Mouse (Mus musculus) stomach, embryonic 16.5 days (tissue): ENCODE results near the gene Ankrd13a. TPM values are rescaled to one million over a fixed set of nuclear protein-coding genes. Genes with fewer than 3 reads are reported as not detected.

ENCODE experiments used
- ATAC-seq: fragments of 200-750 bp; cut with Nextera tagmentation; 2 replicates; pipeline ENCODE4 v1.8.0; 2017; ENCODE audit warnings: moderate number of reproducible peaks, moderate TSS enrichment; ENCODE audit not compliant: insufficient read depth, low FRiP score
- H3K27ac ChIP-seq: fragments of 300-500 bp; sonication (generic); 2 replicates; pipeline ENCODE4 v1.5.1; 2014; ENCODE audit warnings: low read length
- H3K27me3 ChIP-seq: fragments of 300-500 bp; sonication (generic); 2 replicates; pipeline ENCODE4 v1.6.1; 2014; ENCODE audit warnings: low read length, control low read depth, mixed read lengths; ENCODE audit not compliant: control insufficient read depth, insufficient read depth
- H3K36me3 ChIP-seq: fragments of 300-500 bp; sonication (generic); 2 replicates; pipeline ENCODE4 v1.6.1; 2014; ENCODE audit warnings: low read length; ENCODE audit not compliant: control insufficient read depth, insufficient read depth
- H3K4me1 ChIP-seq: fragments of 300-500 bp; sonication (generic); 2 replicates; pipeline ENCODE4 v1.6.1; 2014; ENCODE audit warnings: low read length, control low read depth, mixed read lengths; ENCODE audit not compliant: control insufficient read depth, insufficient read depth
- H3K4me2 ChIP-seq: fragments of 300-500 bp; sonication (generic); 2 replicates; pipeline ENCODE4 v1.6.1; 2014; ENCODE audit warnings: low read depth, low read length, mixed read lengths
- H3K4me3 ChIP-seq: fragments of 300-500 bp; sonication (generic); replicated peaks from 2 replicates; pipeline ENCODE4 v1.5.1; 2014; ENCODE audit warnings: mild to moderate bottlenecking, low read length
- H3K9ac ChIP-seq: fragments of 300-500 bp; sonication (generic); 2 replicates; pipeline ENCODE4 v1.6.1; 2014; ENCODE audit warnings: low read length
- H3K9me3 ChIP-seq: fragments of 300-500 bp; sonication (generic); replicated peaks from 2 replicates; pipeline ENCODE4 v1.6.1; 2016; ENCODE audit warnings: low read length, control low read depth; ENCODE audit not compliant: control insufficient read depth
- WGBS: fragments of 180-500 bp; shearing (Covaris S2); extraction: QIAGEN DNeasy Blood & Tissue Kit; methylation state at CpG from one replicate; pipeline ENCODE4 v1.1.7; 2014; 5-methylcytosine and 5-hydroxymethylcytosine counted together
- polyA plus RNA-seq: library from polyadenylated mRNA; unstranded; fragments of >200 nt; fragmentation: Nextera tagmentation; extraction: Ambion mirVana; gene quantifications from 2 replicates; pipeline ENCODE4 v1.2.1, GENCODE M21; 2015

Gene Ankrd13a
- polyA plus RNA-seq = 12.7 and 13.1 TPM in 2 replicates

DNA sequence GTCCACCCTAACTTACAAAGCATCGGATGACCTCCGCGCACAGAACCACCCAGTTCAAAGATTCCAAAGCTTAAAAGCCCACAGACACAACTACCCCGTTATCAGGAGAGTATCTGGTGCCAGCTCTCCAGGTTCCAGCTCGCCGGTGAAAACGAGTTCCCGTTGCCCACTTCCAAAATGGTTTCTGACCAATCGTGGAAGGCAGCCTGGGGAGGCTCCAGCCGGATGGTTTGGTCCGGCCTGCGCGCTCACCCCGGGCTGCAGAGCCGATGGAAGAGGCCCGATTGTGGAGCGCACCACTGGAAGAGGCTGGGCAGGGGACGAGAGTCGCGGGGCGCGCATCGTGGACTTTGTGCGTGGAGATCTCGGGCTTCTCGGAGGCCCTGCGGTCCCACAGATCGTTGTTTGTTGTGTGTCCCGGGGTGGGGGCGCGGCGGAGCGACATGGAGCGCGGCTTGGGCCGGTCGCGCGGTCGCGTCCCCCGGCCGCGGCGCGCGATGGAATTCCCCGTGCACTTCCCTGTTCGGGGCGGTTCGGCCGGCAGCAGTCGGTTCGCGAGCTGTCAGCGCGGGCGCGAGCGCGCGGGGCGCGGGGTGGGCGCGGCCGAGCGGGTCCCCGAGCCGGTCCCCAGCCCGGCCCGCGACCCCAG is at the start of gene Ankrd13a:
Gene Ankrd13a, plus strand, starts transcription at position 275 of the 649 bp plus-strand sequence.
- Histone ChIP-seq H3K4me3 (peak within 1 kb of the TSS; percentile 99), H3K4me1 (peaks cover 19% of the 10 kb centered on the region), H3K27ac (peak within 1 kb of the TSS; percentile 91), H3K36me3 (no peaks in the 10 kb centered on the region), H3K9ac (peak within 1 kb of the TSS; percentile 96), H3K9me3 (no peaks in the 10 kb centered on the region), H3K27me3 (no peaks in the 10 kb centered on the region), H3K4me2 (peak within 1 kb of the TSS; percentile 96)
- peak; percentile 88 for ATAC-seq
- WGBS = under 1% methylated on average over 66 of the region's 73 CpGs

DNA sequence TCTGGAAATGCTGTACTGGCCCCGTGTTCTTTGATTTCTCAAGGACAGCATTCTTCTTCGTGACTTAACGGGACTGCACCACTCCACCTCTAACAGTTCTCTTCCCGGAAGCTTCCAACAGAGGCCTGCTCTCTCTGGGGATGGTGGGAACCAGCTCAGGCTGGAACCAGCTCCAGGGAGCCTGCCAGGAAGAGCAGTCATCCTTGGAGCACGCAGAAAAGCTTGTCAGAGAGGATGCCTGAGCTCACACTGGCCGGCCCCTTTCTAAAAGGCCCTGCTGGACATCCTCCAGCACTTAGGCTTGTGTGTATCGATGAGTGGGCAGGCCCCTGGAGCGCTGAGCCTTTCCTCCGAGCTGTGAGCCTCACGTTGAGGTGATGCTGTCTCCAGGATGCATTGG is 46.3 kb upstream of the Ankrd13a start:
- no peak for ATAC-seq
- Histone ChIP-seq H3K9me3 (no peaks in the 10 kb centered on the region), H3K27me3 (no peaks in the 10 kb centered on the region), H3K4me1 (no peaks in the 10 kb centered on the region), H3K27ac (no peak overlapping the region), H3K4me2 (no peak overlapping the region), H3K4me3 (no peak overlapping the region), H3K36me3 (peaks cover 26% of the 10 kb centered on the region), H3K9ac (no peak overlapping the region)
- WGBS = 86% methylated on average over 10 of the region's 10 CpGs

DNA sequence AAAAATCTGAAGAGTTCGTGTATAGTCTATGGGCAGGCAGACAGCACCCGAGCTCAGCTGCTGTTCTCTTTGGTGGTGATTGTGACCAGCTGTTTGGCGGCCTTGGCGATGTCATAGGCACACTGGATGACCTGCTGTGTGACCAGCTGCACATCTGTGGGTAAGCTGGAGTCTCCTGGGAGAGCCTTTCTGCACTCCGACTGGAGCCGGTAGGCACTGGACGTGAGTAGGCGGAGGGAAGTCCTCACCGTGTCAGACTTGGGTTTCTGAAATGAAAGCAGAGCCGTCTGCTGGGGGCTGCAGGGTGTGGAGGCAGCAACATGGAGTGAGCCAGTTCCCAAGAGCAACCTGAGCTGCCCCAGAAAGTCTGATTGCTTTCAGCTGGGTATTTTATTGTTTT is 44.3 kb upstream of the Ankrd13a start:
- Histone ChIP-seq H3K9me3 (no peaks in the 10 kb centered on the region), H3K4me2 (no peak overlapping the region), H3K4me3 (no peak overlapping the region), H3K9ac (no peak overlapping the region), H3K27me3 (no peaks in the 10 kb centered on the region), H3K36me3 (peaks cover 26% of the 10 kb centered on the region), H3K4me1 (no peaks in the 10 kb centered on the region), H3K27ac (no peak overlapping the region)
- WGBS = 65% methylated on average over 10 of the region's 10 CpGs
- no peak for ATAC-seq

DNA sequence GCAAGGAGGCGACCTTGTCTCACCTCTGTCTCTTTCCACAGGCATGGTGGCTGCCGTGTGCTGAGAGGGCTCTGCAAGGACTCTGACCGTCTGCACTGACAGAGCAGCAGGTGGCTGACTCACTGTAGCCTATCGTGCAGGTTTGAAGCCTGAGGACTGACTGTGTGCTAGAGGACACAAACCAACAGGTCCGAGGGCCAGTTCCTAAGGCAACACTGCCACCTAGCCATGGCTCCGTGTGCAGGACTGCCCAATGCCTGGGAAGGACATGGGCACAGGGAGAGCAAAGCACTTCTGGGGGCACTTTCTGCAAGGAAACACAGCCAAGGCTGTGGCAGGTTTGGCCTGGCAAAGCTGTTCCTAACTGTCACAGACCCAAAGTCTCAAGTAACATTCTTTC is 43.0 kb upstream of the Ankrd13a start:
- WGBS = 64% methylated on average over 6 of the region's 6 CpGs
- peaks cover 33% of the 10 kb centered on the region for H3K36me3 ChIP-seq
- no peak overlapping the region for H3K4me3 ChIP-seq
- no peak for ATAC-seq
- H3K27ac ChIP-seq = no peak overlapping the region
- H3K4me2 ChIP-seq = no peak overlapping the region
- H3K9ac ChIP-seq = no peak overlapping the region
- no peaks in the 10 kb centered on the region for H3K27me3 ChIP-seq
- H3K9me3 ChIP-seq = no peaks in the 10 kb centered on the region
- no peaks in the 10 kb centered on the region for H3K4me1 ChIP-seq

DNA sequence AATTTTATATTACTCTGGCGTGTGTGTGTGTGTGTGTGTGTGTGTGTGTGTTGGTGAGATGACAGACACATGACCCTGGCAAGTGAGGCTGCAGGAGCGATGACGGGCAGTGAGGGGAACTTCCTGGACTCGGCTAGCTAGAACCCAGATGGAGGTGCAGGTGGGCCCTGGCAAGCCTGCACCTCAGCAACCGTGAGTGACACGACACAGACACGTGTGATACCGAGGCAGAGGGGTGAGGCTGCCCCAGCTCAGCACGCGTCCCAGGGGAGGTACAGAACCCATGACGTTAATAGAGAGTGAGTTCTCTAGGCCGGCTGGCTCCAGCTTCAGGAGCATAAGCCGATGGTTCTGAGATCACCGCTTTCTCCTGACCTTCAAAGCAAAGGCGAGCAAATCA is 42.5 kb upstream of the Ankrd13a start:
- Histone ChIP-seq H3K4me1 (no peaks in the 10 kb centered on the region), H3K9me3 (no peaks in the 10 kb centered on the region), H3K36me3 (peaks cover 35% of the 10 kb centered on the region), H3K4me2 (no peak overlapping the region), H3K27ac (no peak overlapping the region), H3K9ac (no peak overlapping the region), H3K27me3 (no peaks in the 10 kb centered on the region), H3K4me3 (no peak overlapping the region)
- 87% methylated on average over 15 of the region's 15 CpGs for WGBS
- no peak for ATAC-seq

DNA sequence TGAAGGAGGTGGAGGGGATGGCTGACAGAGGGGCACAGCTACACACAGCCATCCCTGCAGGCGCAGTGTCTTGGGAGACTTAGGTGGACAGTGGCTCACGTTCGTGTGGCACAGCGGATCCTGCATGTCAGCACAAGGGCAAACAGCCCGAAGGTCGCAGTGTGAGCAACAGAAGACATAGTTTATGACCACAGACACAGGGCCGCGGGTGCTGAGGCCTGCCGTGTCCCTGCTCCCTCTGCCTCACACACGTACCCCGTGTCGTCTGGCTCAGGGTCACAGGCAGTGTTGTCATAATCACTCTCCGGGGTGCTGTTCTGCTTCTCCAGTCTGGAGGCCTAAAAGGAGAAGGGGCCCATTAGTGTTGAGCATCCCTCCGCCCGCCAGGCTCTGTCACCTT is 40.9 kb upstream of the Ankrd13a start:
- H3K4me1 ChIP-seq = no peaks in the 10 kb centered on the region
- H3K36me3 ChIP-seq = peaks cover 32% of the 10 kb centered on the region
- ATAC-seq = no peak

DNA sequence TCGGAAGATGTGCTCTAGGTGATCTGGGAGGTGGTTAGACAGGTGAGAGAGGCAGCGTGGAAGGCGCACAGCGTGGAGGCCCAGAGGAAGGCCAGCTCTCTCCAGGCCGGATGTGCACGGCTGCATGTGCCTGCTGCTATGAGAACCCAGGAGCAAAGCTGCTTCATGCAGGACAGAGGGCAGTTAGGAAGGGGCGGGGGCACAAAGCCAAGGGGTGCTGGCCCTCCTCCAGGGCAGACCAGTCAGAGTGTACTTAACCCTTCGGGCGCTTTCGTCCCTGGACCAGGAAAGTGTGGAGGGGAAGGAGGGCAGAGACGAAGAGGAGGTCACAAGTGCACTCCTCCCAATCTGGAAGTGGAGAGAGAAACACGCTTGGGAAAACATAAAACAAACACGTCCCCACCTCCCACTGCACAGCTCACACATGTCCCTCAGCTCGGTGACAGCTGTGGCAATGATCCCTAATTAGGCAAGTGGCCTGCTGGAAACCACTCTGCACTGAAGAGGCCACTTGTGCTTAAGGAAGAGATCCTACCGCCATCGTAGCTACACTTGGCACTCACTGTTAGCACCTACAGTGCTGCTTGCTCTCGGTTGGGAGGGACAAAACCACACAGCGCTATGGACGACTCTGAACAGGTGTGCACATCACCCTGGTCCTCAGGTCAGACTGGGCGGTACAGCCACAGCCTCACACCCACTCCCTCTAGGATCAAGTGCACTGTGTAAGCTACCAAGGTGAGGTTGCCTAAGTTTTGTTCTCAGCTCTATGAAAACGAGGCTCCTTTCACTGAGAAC is 37.2 kb upstream of the Ankrd13a start:
- Histone ChIP-seq H3K27me3 (no peaks in the 10 kb centered on the region), H3K9me3 (no peaks in the 10 kb centered on the region), H3K4me1 (no peaks in the 10 kb centered on the region), H3K4me2 (no peak overlapping the region), H3K4me3 (no peak overlapping the region), H3K36me3 (peaks cover 23% of the 10 kb centered on the region), H3K9ac (no peak overlapping the region), H3K27ac (no peak overlapping the region)
- no peak for ATAC-seq
- WGBS = 81% methylated on average over 21 of the region's 21 CpGs

More for the DNA sequence above, 40.9 kb upstream of the Ankrd13a start:
- H3K9me3 ChIP-seq = no peaks in the 10 kb centered on the region
- no peak overlapping the region for H3K27ac ChIP-seq
- 93% methylated on average over 15 of the region's 15 CpGs for WGBS
- H3K9ac ChIP-seq = no peak overlapping the region
- H3K4me3 ChIP-seq = no peak overlapping the region
- no peaks in the 10 kb centered on the region for H3K27me3 ChIP-seq
- H3K4me2 ChIP-seq = no peak overlapping the region

DNA sequence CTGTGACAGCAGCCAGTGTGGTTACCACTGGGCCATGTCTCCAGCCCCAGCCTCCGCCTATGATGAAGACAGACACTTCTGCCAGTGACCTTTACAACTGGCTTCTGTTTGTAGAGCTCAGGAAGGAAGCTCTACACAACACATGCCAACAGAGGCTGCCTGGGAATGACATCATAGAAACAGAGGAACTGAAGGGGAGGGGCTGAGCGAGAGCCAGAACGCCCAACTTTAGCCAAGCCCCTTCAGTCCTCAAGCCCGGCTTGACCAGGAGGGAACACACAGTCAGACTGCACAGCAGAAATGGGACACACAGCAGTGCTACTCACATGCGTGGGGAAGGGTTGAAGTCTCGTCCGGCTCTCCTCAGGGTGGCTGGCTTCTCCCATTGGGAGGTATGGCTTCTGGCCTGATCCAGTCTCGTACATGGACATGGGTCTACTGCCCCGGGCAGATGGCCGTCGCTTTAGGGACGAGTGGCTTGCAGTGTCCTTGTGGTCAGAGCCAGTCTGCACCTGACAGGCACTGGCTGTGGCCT is 35.7 kb upstream of the Ankrd13a start:
- H3K27ac ChIP-seq = no peak overlapping the region
- no peak overlapping the region for H3K4me3 ChIP-seq
- ATAC-seq = peak; percentile 31; the same call in 1 of the 2 replicates
- no peaks in the 10 kb centered on the region for H3K27me3 ChIP-seq
- peaks cover 26% of the 10 kb centered on the region for H3K36me3 ChIP-seq
- H3K4me2 ChIP-seq = no peak overlapping the region
- WGBS = 77% methylated on average over 12 of the region's 12 CpGs
- H3K9ac ChIP-seq = no peak overlapping the region
- H3K4me1 ChIP-seq = no peaks in the 10 kb centered on the region
- no peaks in the 10 kb centered on the region for H3K9me3 ChIP-seq

DNA sequence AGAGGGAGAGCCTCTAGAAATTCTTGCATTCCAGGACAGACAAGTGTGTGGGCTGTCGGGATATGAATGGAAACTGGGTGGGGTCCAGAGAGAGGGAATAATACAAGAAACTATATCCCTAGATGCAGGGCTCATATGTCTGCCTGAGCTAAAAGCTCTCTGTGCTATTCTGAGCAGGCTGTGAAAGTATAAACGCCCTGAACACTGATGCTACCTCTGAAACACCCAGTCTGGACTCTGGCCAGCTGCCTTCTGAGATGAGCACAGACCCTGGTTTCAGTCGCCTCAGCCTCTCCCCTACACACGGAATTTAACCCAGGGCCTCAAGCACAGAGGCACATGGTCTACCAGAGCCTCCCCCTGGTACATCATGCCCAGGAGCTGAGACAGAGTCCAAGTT is 33.9 kb upstream of the Ankrd13a start:
- no peak overlapping the region for H3K9ac ChIP-seq
- no peak overlapping the region for H3K4me2 ChIP-seq
- no peaks in the 10 kb centered on the region for H3K27me3 ChIP-seq
- H3K9me3 ChIP-seq = no peaks in the 10 kb centered on the region
- no peak for ATAC-seq
- H3K36me3 ChIP-seq = peaks cover 32% of the 10 kb centered on the region
- H3K27ac ChIP-seq = no peak overlapping the region
- no peak overlapping the region for H3K4me3 ChIP-seq
- WGBS = 55% methylated on average over 4 of the region's 4 CpGs
- no peaks in the 10 kb centered on the region for H3K4me1 ChIP-seq
